Mouse (Mus musculus): ENCODE data around the gene Foxc1. TPM values are rescaled to one million over a fixed set of nuclear protein-coding genes. Genes with fewer than 3 reads are reported as not detected.

Gene Foxc1
- total and polyA plus RNA-seq, 3 experiments: 0.05 TPM; not detected in 2

DNA sequence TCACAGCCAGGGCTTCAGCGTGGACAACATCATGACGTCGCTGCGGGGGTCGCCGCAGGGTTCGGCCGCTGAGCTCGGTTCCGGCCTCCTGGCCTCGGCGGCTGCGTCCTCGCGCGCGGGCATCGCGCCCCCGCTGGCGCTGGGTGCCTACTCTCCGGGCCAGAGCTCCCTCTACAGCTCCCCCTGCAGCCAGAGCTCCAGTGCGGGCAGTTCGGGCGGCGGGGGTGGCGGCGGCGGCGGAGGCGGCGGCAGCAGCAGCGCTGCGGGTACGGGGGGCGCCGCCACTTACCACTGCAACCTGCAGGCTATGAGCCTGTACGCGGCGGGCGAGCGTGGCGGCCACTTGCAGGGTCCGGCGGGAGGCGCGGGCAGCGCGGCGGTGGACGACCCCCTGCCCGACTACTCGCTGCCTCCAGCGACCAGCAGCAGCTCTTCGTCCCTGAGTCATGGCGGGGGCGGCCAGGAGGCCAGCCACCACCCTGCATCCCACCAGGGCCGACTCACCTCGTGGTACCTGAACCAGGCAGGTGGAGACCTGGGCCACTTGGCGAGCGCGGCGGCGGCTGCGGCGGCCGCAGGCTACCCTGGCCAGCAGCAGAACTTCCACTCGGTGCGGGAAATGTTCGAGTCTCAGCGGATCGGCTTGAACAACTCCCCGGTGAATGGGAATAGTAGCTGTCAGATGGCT, 1.8 kb downstream of the Foxc1 start:
- Histone ChIP-seq H3K4me3 (ENCODE audit: low read depth, low read length) (no peak overlapping the region; the same call in 1 of the 2 replicates), H3K36me3 (replicated peaks) (no peaks in the 10 kb centered on the region), H3K27me3 (ENCODE audit: insufficient read depth, low read length) (peaks cover 32% of the 10 kb centered on the region), H3K9me3 (replicated peaks) (peaks cover 40% of the 10 kb centered on the region), H3K4me1 (ENCODE audit: insufficient read depth, low read depth, low read length) (no peaks in the 10 kb centered on the region; the same call in 1 of the 2 replicates)
- DNase-seq (ENCODE audit: low spot score): no peak
- ATAC-seq (ENCODE audit: extremely low read depth, insufficient number of reproducible peaks, low FRiP score, poor library complexity, severe bottlenecking): no peak
- TF ChIP-seq GATA2 (IDR thresholded peaks at IDR 0.05; ENCODE audit: borderline replicate concordance, low read depth, low read length) (no peak), CTCF (IDR thresholded peaks at IDR 0.05; ENCODE audit: low read depth, low read length) (no peak), GATA1 (IDR thresholded peaks at IDR 0.05; ENCODE audit: borderline replicate concordance, low read length) (no peak), TAL1 (conservative IDR thresholded peaks at IDR 0.05; ENCODE audit: low read depth, low read length) (no peak), POLR2AphosphoS5 (IDR thresholded peaks at IDR 0.05; ENCODE audit: insufficient replicate concordance, low read depth, low read length) (no peak)

DNA sequence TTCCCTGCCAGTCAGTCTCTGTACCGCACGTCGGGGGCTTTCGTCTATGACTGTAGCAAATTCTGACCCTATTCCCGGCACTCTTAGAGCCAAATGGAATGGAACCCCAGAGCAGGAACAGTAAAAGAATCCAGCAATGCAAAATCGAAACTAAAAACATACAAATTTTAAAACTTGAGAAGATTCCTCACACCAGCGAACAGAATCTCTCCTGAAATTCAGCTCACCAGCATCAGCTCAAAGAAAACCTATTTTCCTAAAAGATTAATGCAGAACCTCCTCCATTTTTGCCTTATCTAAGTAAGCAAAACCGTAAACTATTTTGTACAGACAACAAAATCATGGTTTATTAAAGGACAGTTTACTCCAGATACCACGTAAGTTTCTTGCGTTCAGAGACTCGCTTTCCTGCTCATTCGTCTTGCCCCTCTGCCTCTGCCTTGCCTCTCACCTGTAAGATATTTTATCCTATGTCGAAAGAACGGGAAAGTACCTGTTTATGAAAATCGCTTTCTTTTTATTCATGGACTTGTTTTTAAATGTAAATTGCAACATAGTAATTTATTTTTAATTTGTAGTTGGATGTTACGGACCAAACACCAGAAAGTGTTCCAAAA, 2.5 kb downstream of the Foxc1 start:
- Histone ChIP-seq H3K9me3 (replicated peaks) (peaks cover 40% of the 10 kb centered on the region), H3K36me3 (replicated peaks) (no peaks in the 10 kb centered on the region), H3K4me1 (ENCODE audit: insufficient read depth, low read depth, low read length) (no peaks in the 10 kb centered on the region; the same call in 1 of the 2 replicates), H3K4me3 (ENCODE audit: low read depth, low read length) (no peak overlapping the region), H3K27me3 (ENCODE audit: insufficient read depth, low read length) (peaks cover 26% of the 10 kb centered on the region; the same call in 1 of the 2 replicates)
- TF ChIP-seq POLR2AphosphoS5 (IDR thresholded peaks at IDR 0.05; ENCODE audit: insufficient replicate concordance, low read depth, low read length): no peak
- no peak for TF ChIP-seq GATA1 (IDR thresholded peaks at IDR 0.05; ENCODE audit: borderline replicate concordance, low read length)
- TF ChIP-seq GATA2 (IDR thresholded peaks at IDR 0.05; ENCODE audit: borderline replicate concordance, low read depth, low read length): no peak
- TF ChIP-seq CTCF (IDR thresholded peaks at IDR 0.05; ENCODE audit: low read depth, low read length): no peak
- TF ChIP-seq TAL1 (conservative IDR thresholded peaks at IDR 0.05; ENCODE audit: low read depth, low read length): no peak
- ATAC-seq (ENCODE audit: extremely low read depth, insufficient number of reproducible peaks, low FRiP score, poor library complexity, severe bottlenecking) (no peak), DNase-seq (ENCODE audit: low spot score) (no peak)

DNA sequence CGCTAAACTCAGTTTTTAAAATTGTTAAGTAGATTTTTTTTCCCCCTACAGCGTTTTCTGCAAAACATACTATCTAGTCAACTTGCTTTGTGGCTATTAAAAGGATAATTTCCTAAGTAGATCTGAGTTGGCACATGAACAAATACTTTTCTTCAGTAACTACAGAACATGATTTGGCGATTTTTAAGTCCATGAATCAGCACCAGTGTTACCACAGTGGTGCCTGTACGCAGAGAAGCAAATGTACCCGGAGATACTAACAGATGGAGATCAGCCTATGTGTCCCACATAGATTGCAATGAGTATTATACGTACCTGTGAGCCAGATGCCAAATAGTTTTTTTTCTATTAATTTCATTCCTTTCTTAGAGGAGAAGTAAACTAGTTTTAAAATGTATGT, 3.3 kb downstream of the Foxc1 start:
- no peak for DNase-seq (ENCODE audit: low spot score)
- Histone ChIP-seq H3K4me3 (ENCODE audit: low read depth, low read length) (no peak overlapping the region), H3K9me3 (replicated peaks) (peaks cover 40% of the 10 kb centered on the region), H3K4me1 (ENCODE audit: insufficient read depth, low read depth, low read length) (no peaks in the 10 kb centered on the region; the same call in 1 of the 2 replicates), H3K36me3 (replicated peaks) (no peaks in the 10 kb centered on the region), H3K27me3 (ENCODE audit: insufficient read depth, low read length) (peaks cover 22% of the 10 kb centered on the region; the same call in 1 of the 2 replicates)
- TF ChIP-seq TAL1 (conservative IDR thresholded peaks at IDR 0.05; ENCODE audit: low read depth, low read length) (no peak), GATA1 (IDR thresholded peaks at IDR 0.05; ENCODE audit: borderline replicate concordance, low read length) (no peak), CTCF (IDR thresholded peaks at IDR 0.05; ENCODE audit: low read depth, low read length) (no peak), GATA2 (IDR thresholded peaks at IDR 0.05; ENCODE audit: borderline replicate concordance, low read depth, low read length) (no peak), POLR2AphosphoS5 (IDR thresholded peaks at IDR 0.05; ENCODE audit: insufficient replicate concordance, low read depth, low read length) (no peak)
- ATAC-seq (ENCODE audit: extremely low read depth, insufficient number of reproducible peaks, low FRiP score, poor library complexity, severe bottlenecking): no peak

DNA sequence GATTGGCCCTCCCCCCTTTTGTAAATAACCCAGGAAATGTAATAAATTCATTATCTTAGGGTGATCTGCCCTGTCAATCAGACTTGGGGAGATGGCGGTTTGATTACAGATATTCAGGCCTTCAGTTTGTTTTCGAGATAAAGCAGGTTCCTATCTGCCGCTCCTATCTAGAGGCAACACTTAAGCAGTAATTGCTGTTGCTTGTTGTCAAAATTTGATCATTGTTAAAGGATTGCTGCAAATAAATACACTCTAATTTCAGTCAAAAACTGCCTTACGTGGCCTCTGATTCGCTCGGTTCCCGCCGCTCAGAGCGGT, 3.9 kb downstream of the Foxc1 start:
- Histone ChIP-seq H3K4me3 (ENCODE audit: low read depth, low read length) (no peak overlapping the region), H3K36me3 (replicated peaks) (no peaks in the 10 kb centered on the region), H3K27me3 (ENCODE audit: insufficient read depth, low read length) (peaks cover 24% of the 10 kb centered on the region; the same call in 1 of the 2 replicates), H3K4me1 (ENCODE audit: insufficient read depth, low read depth, low read length) (no peaks in the 10 kb centered on the region; the same call in 1 of the 2 replicates), H3K9me3 (replicated peaks) (peaks cover 40% of the 10 kb centered on the region)
- ATAC-seq (ENCODE audit: extremely low read depth, insufficient number of reproducible peaks, low FRiP score, poor library complexity, severe bottlenecking) (no peak), DNase-seq (ENCODE audit: low spot score) (no peak)
- no peak for TF ChIP-seq TAL1 (conservative IDR thresholded peaks at IDR 0.05; ENCODE audit: low read depth, low read length)
- TF ChIP-seq GATA1 (IDR thresholded peaks at IDR 0.05; ENCODE audit: borderline replicate concordance, low read length): no peak
- no peak for TF ChIP-seq CTCF (IDR thresholded peaks at IDR 0.05; ENCODE audit: low read depth, low read length)
- no peak for TF ChIP-seq POLR2AphosphoS5 (IDR thresholded peaks at IDR 0.05; ENCODE audit: insufficient replicate concordance, low read depth, low read length)
- no peak for TF ChIP-seq GATA2 (IDR thresholded peaks at IDR 0.05; ENCODE audit: borderline replicate concordance, low read depth, low read length)

DNA sequence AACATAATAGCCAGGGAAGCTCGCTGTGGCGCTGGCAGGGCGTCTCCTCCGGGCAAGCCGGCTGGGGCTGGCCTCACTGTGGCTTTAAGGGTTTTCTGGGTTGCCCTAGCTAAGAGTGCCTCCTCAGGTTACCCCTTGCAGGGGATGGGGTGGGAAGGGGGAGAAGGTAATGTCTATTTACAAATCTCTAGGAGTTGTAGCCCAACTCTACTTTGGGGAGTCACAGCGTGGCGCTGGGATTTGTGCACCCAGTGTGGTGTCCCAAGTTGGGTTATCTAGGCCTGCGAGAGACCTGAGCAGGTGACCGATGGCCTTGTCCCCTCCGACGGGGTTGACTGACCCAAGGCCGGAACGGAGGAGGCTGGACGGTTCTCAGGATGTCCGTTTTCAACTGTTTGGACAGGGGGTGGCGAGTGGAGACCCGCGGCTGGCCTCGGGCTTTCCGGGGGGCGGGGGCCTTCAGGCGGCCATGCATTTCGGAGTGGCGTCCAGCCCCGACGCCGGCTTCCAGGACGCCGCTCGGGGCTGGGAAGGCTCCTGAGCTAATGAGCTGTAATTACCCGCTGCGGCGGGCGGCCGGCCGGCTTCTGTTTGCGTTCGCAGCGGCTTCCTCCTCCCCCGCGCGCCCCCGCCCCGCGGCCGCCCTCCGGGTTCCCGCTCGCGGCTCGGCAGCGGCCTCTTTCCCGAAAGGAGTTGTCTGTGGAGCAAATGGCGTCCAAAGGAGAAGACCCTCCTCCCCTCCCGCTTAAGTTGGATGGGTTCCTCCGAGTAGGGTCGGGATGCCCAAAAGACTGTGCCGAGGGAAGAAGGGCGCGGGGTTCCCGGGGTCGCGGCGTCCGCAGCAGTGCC, 4.5 kb downstream of the Foxc1 start:
- ATAC-seq (ENCODE audit: extremely low read depth, insufficient number of reproducible peaks, low FRiP score, poor library complexity, severe bottlenecking) (no peak), DNase-seq (ENCODE audit: low spot score) (no peak)
- no peak overlapping the region for H3K4me3 ChIP-seq (ENCODE audit: low read depth, low read length)
- TF ChIP-seq GATA2 (IDR thresholded peaks at IDR 0.05; ENCODE audit: borderline replicate concordance, low read depth, low read length) (no peak), GATA1 (IDR thresholded peaks at IDR 0.05; ENCODE audit: borderline replicate concordance, low read length) (no peak), POLR2AphosphoS5 (IDR thresholded peaks at IDR 0.05; ENCODE audit: insufficient replicate concordance, low read depth, low read length) (no peak), TAL1 (conservative IDR thresholded peaks at IDR 0.05; ENCODE audit: low read depth, low read length) (no peak), CTCF (IDR thresholded peaks at IDR 0.05; ENCODE audit: low read depth, low read length) (no peak)
- H3K27me3 ChIP-seq (ENCODE audit: insufficient read depth, low read length): peaks cover 25% of the 10 kb centered on the region; the same call in 1 of the 2 replicates
- no peaks in the 10 kb centered on the region for H3K36me3 ChIP-seq (replicated peaks)
- no peaks in the 10 kb centered on the region; the same call in 1 of the 2 replicates for H3K4me1 ChIP-seq (ENCODE audit: insufficient read depth, low read depth, low read length)
- peaks cover 39% of the 10 kb centered on the region for H3K9me3 ChIP-seq (replicated peaks)

Measured in G1E (cell line).